Mouse (Mus musculus): ENCODE data around the gene Icmt.

DNA sequence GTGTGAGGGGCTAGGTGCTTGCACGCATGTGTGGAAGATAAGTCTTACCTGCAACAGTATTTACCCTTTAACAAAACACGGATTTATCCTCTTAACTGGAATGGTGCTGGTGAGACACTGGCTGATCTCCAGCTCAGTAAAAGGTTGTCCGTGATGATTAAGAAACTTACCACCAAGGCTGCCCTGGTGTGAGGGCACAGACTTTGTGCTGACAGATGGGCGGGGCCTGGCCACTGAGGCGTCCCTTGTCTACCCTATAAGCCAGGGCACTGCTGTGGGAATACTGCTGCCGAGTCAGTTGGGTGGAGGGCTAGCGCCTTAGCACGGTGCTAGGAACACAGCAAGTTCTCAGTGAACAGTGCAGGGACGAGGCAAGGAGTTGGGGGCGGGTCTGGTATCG is 5.0 kb downstream of the Icmt start:
- TF ChIP-seq POLR2A (IDR thresholded peaks at IDR 0.05; ENCODE audit: control insufficient read depth in 1 of 2, insufficient read depth in 1 of 2, low read depth in 1 of 2, low read length in 2 of 2, poor library complexity in 1 of 2) (no peak), SMC3 (IDR thresholded peaks at IDR 0.05; ENCODE audit: low read depth, low read length) (no peak), CTCF (IDR thresholded peaks at IDR 0.05 in 2 of 3, conservative IDR thresholded peaks at IDR 0.05 in 1 of 3; ENCODE audit: control insufficient read depth in 1 of 3, insufficient read depth in 1 of 3, low read depth in 2 of 3, low read length in 3 of 3, poor library complexity in 1 of 3, severe bottlenecking in 1 of 3) (no peak), MAX (IDR thresholded peaks at IDR 0.05; ENCODE audit: low read length) (no peak), BHLHE40 (IDR thresholded peaks at IDR 0.05; ENCODE audit: borderline replicate concordance, low read depth, low read length) (no peak), ZNF384 (IDR thresholded peaks at IDR 0.05; ENCODE audit: low read depth, low read length) (no peak), ZKSCAN1 (IDR thresholded peaks at IDR 0.05; ENCODE audit: low read depth, low read length) (no peak)

All from MEL (cell line).